Mouse (Mus musculus): ENCODE data around the gene Irf8. TPM values are rescaled to one million over a fixed set of nuclear protein-coding genes. Genes with fewer than 3 reads are reported as not detected.
"Not testable (repeated sequence)": the region's sequence is repeated elsewhere in the genome, so short reads cannot be mapped to it uniquely, and the experiment has no call there.

The Irf8 gene
- total RNA-seq, 2 experiments from 2014 or later: 3.5 to 4.2 TPM

GRCm38 (mm10) chr8:120795944-120796635, 59.9 kb downstream of the Irf8 start:
- peak; percentile 72 to 81 for DNase-seq (ENCODE audit: low spot score in 2 of 2)

- DNase-seq (ENCODE audit: low spot score in 2 of 2): no peak
Measured at GRCm38 (mm10) chr8:120797019-120797727, 61.0 kb downstream of the Irf8 start.

- peak; percentile 35 to 43 for DNase-seq (ENCODE audit: low spot score in 2 of 2)
Measured at GRCm38 (mm10) chr8:120800308-120800865, 64.2 kb downstream of the Irf8 start.

- not testable (repeated sequence) for DNase-seq (ENCODE audit: low spot score in 2 of 2)
Measured at GRCm38 (mm10) chr8:120803661-120804375, 67.7 kb downstream of the Irf8 start.

GRCm38 (mm10) chr8:120804741-120805140, 68.6 kb downstream of the Irf8 start:
- DNase-seq (ENCODE audit: low spot score in 2 of 2): no peak

Other genes starting within 250 kb of the Irf8 start
- 10 to 100 TPM; 22.5 to 26.3 TPM for gene Gins2, start 147.1 kb upstream of the Irf8 start, total RNA-seq (2021)
- 1 to 10 TPM; 1.4 to 3.1 TPM for gene 1190005I06Rik, start 88.7 kb upstream of the Irf8 start, total RNA-seq (2021)
- not detected for gene Gm27021, start 68.3 kb upstream of the Irf8 start, total RNA-seq (2021)
- 1,000 to 10,000 TPM; 1,319 to 1,394 TPM for gene Cox4i1, start 68.1 kb upstream of the Irf8 start, total RNA-seq (2021)
- gene Emc8, start 67.8 kb upstream of the Irf8 start, total RNA-seq (2021): 10 to 100 TPM; 60.8 to 84.2 TPM

All from gastrocnemius, postnatal 4 days (tissue).